Mouse (Mus musculus) lung, postnatal 0 days (tissue): ENCODE data around the gene Krt18. TPM values are rescaled to one million over a fixed set of nuclear protein-coding genes. Genes with fewer than 3 reads are reported as not detected.
A peak's percentile ranks its signal among the peaks of the same experiment; 100 is the strongest.

Source experiments
- ATAC-seq: fragments of 200-750 bp; cut with Nextera tagmentation; 2 replicates; pipeline ENCODE4 v1.8.0; 2017; ENCODE audit warnings: moderate library complexity
- DNase-seq: peaks from one replicate; pipeline ENCODE4 v3.0.0-alpha.2; 2016; ENCODE audit warnings: low spot score
- H3K27ac ChIP-seq: fragments of 300-500 bp; sonication (generic); 2 replicates; pipeline ENCODE4 v1.5.1; 2014; ENCODE audit warnings: antibody characterized with exemption, mild to moderate bottlenecking, low read length, mixed read lengths
- H3K27me3 ChIP-seq: fragments of 300-500 bp; sonication (generic); replicated peaks from 2 replicates; pipeline ENCODE4 v1.6.1; 2014; ENCODE audit warnings: low read length, mixed read lengths; ENCODE audit not compliant: insufficient read depth
- H3K36me3 ChIP-seq: fragments of 300-500 bp; sonication (generic); 2 replicates; pipeline ENCODE4 v1.6.1; 2014; ENCODE audit warnings: low read length, mixed read lengths; ENCODE audit not compliant: insufficient read depth
- H3K4me1 ChIP-seq: fragments of 300-500 bp; sonication (generic); 2 replicates; pipeline ENCODE4 v1.6.1; 2014; ENCODE audit warnings: antibody characterized with exemption, low read depth, low read length, mixed read lengths; ENCODE audit not compliant: insufficient read depth
- H3K4me2 ChIP-seq: fragments of 300-500 bp; sonication (generic); replicated peaks from 2 replicates; pipeline ENCODE4 v1.6.1; 2014; ENCODE audit warnings: low read depth, mild to moderate bottlenecking, low read length, moderate library complexity, mixed read lengths
- H3K4me3 ChIP-seq: fragments of 300-500 bp; sonication (generic); 2 replicates; pipeline ENCODE4 v1.5.1; 2014; ENCODE audit warnings: low read depth, low read length
- H3K9ac ChIP-seq: fragments of 300-500 bp; sonication (generic); replicated peaks from 2 replicates; pipeline ENCODE4 v1.6.1; 2014; ENCODE audit warnings: low read depth, mild to moderate bottlenecking
- H3K9me3 ChIP-seq: fragments of 300-500 bp; sonication (generic); 2 replicates; pipeline ENCODE4 v1.6.1; 2016; ENCODE audit warnings: low read length, mixed read lengths
- CTCF ChIP-seq: IDR thresholded peaks from 2 replicates; pipeline ENCODE4 v1.5.1; 2016; ENCODE audit warnings: antibody characterized with exemption, mild to moderate bottlenecking
- EP300 ChIP-seq: IDR thresholded peaks from 2 replicates; pipeline ENCODE4 v1.6.1; 2016; ENCODE audit warnings: antibody characterized with exemption, mild to moderate bottlenecking, control low read depth
- WGBS: fragments of 180-500 bp; shearing (Covaris S2); extraction: QIAGEN DNeasy Blood & Tissue Kit; methylation state at CpG from one replicate; pipeline ENCODE4 v1.1.7; 2014; 5-methylcytosine and 5-hydroxymethylcytosine counted together
- polyA plus RNA-seq: library from polyadenylated mRNA; unstranded; fragments of >200 nt; fragmentation: Nextera tagmentation; extraction: Ambion mirVana; gene quantifications from 2 replicates; pipeline ENCODE4 v1.2.1, GENCODE M21; 2015

Krt18 gene
- polyA plus RNA-seq, 1 experiment from 2014 or later, result 248 TPM

DNA sequence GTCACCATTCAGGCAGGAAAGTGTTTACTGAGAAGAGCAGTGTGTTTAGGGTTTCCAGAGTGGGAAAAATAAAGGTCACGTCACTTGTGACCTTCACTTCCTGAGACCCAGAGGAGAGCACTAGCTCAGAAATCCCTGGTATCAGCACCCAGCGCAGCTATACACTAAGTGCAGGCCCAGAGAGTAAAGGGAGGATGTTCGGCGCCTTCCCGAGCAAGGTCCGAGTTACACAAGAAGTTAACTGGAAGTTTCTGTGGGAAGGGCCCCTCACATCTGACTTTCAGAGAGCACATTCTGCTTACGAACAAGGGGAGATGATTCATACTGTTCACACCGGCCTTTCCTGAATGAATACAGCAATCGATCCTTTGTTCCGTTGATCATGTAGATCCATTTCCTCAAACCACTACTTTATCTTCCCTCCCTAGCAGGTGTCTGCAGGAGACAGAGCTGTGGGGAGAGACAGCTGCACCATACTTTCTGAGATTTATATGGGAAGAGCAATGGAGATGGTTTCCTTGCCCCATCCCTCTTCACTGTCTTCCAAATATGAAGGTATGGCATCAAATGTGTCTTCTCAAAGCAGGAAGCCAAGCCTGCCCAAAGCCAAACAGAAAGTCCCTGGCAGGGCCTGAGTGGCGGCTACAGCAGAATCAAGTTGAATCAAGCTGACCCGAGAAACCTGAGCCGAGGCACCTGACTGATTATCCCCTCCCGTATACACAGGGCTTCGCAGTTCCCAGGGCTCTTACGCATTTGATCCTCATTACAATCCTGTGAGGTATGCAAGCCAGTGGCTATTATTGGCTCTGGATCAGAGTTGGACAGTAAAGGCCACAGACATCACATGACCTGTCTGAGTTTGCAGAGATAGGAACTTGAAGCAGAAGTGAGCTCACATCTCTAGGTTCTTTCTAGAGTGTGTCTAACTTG lies 6.4 kb downstream of the Krt18 start:
- Histone ChIP-seq H3K9ac (no peak overlapping the region), H3K9me3 (no peaks in the 10 kb centered on the region), H3K4me3 (no peak overlapping the region), H3K4me1 (no peaks in the 10 kb centered on the region), H3K27ac (no peak overlapping the region), H3K27me3 (no peaks in the 10 kb centered on the region), H3K36me3 (no peaks in the 10 kb centered on the region), H3K4me2 (no peak overlapping the region)
- ATAC-seq, result no peak
- no peak for TF ChIP-seq EP300
- no peak for TF ChIP-seq CTCF
- WGBS, result 53% methylated on average over 16 of the region's 16 CpGs
- DNase-seq, result no peak

DNA sequence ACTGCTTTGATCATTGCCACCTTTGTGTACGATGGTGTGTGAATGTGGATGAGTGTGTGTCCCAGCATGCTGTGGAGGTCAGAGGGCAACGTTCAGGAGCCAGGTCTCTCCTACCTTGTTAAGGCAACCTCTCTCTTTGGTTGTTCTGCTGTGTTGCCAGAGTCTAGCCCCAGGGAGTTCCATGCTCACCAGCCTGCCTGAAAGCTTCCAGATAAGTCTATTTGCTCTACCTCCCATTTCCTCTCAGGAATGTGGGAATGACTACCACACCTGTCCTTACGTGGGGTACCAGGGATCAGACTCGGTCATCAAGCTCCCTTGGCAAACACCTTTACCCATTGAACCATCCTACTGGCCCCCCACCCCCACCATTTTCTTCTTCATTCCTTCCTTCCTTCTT lies 12.3 kb downstream of the Krt18 start:
- TF ChIP-seq CTCF (no peak), EP300 (no peak)
- WGBS, result 53% methylated on average over 4 of the region's 4 CpGs
- no peak for ATAC-seq

DNA sequence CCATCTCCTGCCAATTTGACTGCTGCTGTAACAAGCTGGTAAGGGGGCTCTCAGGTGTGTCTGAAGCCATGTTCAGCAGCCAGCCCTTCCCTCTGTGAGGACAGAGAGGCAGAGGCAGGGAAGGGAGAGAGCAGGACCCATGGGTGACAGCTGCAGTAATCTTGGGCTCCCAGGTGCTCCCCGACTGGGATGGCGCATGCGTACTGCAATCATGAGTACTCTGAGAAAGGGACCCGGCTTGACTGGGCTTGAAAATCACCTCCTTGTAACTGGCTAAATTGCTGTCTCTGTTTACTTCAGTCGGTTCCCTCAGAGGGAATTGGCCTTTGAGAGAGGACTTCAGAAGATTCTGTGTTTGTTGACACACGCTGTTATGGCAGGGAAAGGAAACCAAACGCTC lies 14.0 kb downstream of the Krt18 start:
- no peak overlapping the region for H3K9ac ChIP-seq
- H3K4me3 ChIP-seq, result no peak overlapping the region
- H3K36me3 ChIP-seq, result no peaks in the 10 kb centered on the region
- DNase-seq (peak; percentile 62), ATAC-seq (peak; percentile 59)
- H3K27me3 ChIP-seq, result no peaks in the 10 kb centered on the region
- H3K27ac ChIP-seq, result no peak overlapping the region; the same call in 1 of the 2 replicates
- TF ChIP-seq EP300 (no peak), CTCF (no peak)
- no peak overlapping the region for H3K4me2 ChIP-seq
- H3K9me3 ChIP-seq, result no peaks in the 10 kb centered on the region
- H3K4me1 ChIP-seq, result no peaks in the 10 kb centered on the region
- WGBS, result 25% methylated on average over 7 of the region's 7 CpGs

More for the DNA sequence above, 12.3 kb downstream of the Krt18 start:
- no peaks in the 10 kb centered on the region for H3K9me3 ChIP-seq
- H3K4me2 ChIP-seq, result no peak overlapping the region
- no peak for DNase-seq
- no peak overlapping the region for H3K9ac ChIP-seq
- H3K36me3 ChIP-seq, result no peaks in the 10 kb centered on the region
- H3K27ac ChIP-seq, result no peak overlapping the region
- H3K27me3 ChIP-seq, result no peaks in the 10 kb centered on the region
- H3K4me1 ChIP-seq, result no peaks in the 10 kb centered on the region
- no peak overlapping the region for H3K4me3 ChIP-seq

- TF ChIP-seq EP300, result no peak
- no peak for TF ChIP-seq CTCF
- H3K27ac ChIP-seq, result no peak overlapping the region
- no peaks in the 10 kb centered on the region for H3K9me3 ChIP-seq
- 74% methylated on average over 3 of the region's 3 CpGs for WGBS
- H3K4me1 ChIP-seq, result no peaks in the 10 kb centered on the region
- ATAC-seq, result no peak
- H3K9ac ChIP-seq, result no peak overlapping the region
- no peaks in the 10 kb centered on the region for H3K36me3 ChIP-seq
- DNase-seq, result no peak
- H3K4me3 ChIP-seq, result no peak overlapping the region
- H3K4me2 ChIP-seq, result no peak overlapping the region
- no peaks in the 10 kb centered on the region for H3K27me3 ChIP-seq
Observed at GRCm38 (mm10) chr15:102044745-102045144, 16.8 kb downstream of the Krt18 start.

DNA sequence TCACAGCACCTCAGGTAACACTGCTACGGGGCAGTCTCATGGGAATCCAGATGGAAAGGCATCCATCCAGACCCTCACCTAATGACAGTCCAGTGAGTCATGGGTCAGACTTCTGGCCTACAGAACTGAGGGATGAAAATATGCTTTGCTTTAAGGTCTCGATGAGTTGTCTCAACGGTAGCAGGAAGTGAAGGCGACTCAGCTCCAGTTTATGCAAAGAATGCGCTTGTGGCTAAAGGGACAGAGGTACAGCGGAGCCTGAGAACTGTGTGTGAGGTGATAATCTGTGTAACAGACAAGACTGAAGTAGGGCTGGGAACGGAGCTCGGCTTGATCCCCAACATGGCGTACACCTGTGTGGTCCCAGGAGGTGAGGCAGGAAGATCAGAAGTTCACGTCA lies 17.7 kb downstream of the Krt18 start:
- Histone ChIP-seq H3K9ac (no peak overlapping the region), H3K4me1 (no peaks in the 10 kb centered on the region), H3K4me3 (no peak overlapping the region), H3K36me3 (no peaks in the 10 kb centered on the region), H3K27ac (no peak overlapping the region), H3K27me3 (no peaks in the 10 kb centered on the region), H3K9me3 (no peaks in the 10 kb centered on the region), H3K4me2 (no peak overlapping the region)
- 65% methylated on average over 10 of the region's 10 CpGs for WGBS
- no peak for TF ChIP-seq CTCF
- no peak for TF ChIP-seq EP300
- no peak for ATAC-seq
- no peak for DNase-seq

- H3K9me3 ChIP-seq, result no peaks in the 10 kb centered on the region
- no peaks in the 10 kb centered on the region for H3K36me3 ChIP-seq
- TF ChIP-seq EP300, result no peak
- no peak for TF ChIP-seq CTCF
- no peak overlapping the region for H3K4me3 ChIP-seq
- H3K27me3 ChIP-seq, result no peaks in the 10 kb centered on the region
- H3K9ac ChIP-seq, result no peak overlapping the region
- no peak overlapping the region for H3K4me2 ChIP-seq
- no peaks in the 10 kb centered on the region for H3K4me1 ChIP-seq
- 86% methylated on average over 6 of the region's 6 CpGs for WGBS
- H3K27ac ChIP-seq, result no peak overlapping the region
- ATAC-seq, result no peak
- DNase-seq, result no peak
Observed at GRCm38 (mm10) chr15:102048006-102048405, 20.0 kb downstream of the Krt18 start.
